Mouse (Mus musculus) yolk sac, embryonic 10.5 days (tissue): ENCODE results near the gene Pwwp2b.

Source experiments
- DNase-seq: peaks from one replicate; pipeline ENCODE4 v3.0.0-alpha.2; 2017; ENCODE audit warnings: low spot score

The Pwwp2b gene

GRCm38 (mm10) chr7:139265634-139266033, 17.4 kb downstream of the Pwwp2b start:
- DNase-seq: no peak

GRCm38 (mm10) chr7:139266431-139266830, 18.1 kb downstream of the Pwwp2b start:
- no peak for DNase-seq

- no peak for DNase-seq
Observed at GRCm38 (mm10) chr7:139266886-139267870, 18.9 kb downstream of the Pwwp2b start.

GRCm38 (mm10) chr7:139270738-139271137, 22.5 kb downstream of the Pwwp2b start:
- no peak for DNase-seq

GRCm38 (mm10) chr7:139271871-139272270, 23.6 kb downstream of the Pwwp2b start:
- DNase-seq: no peak

GRCm38 (mm10) chr7:139272639-139273396, 24.5 kb downstream of the Pwwp2b start:
- DNase-seq: peak; percentile 54

- DNase-seq: peak; percentile 61
Observed at GRCm38 (mm10) chr7:139273397-139273719, 25.1 kb downstream of the Pwwp2b start.

- no peak for DNase-seq
Observed at GRCm38 (mm10) chr7:139275586-139275985, 27.3 kb downstream of the Pwwp2b start.

- DNase-seq: no peak
Observed at GRCm38 (mm10) chr7:139276150-139276549, 27.9 kb downstream of the Pwwp2b start.

GRCm38 (mm10) chr7:139277536-139277935, 29.3 kb downstream of the Pwwp2b start:
- no peak for DNase-seq

- DNase-seq: no peak
Observed at GRCm38 (mm10) chr7:139279571-139279970, 31.3 kb downstream of the Pwwp2b start.

GRCm38 (mm10) chr7:139280044-139280443, 31.8 kb downstream of the Pwwp2b start:
- no peak for DNase-seq

- DNase-seq: no peak
Observed at GRCm38 (mm10) chr7:139281195-139281594, 32.9 kb downstream of the Pwwp2b start.

GRCm38 (mm10) chr7:139282037-139282436, 33.8 kb downstream of the Pwwp2b start:
- DNase-seq: no peak

- DNase-seq: no peak
Observed at GRCm38 (mm10) chr7:139285295-139285943, 37.1 kb downstream of the Pwwp2b start.

- no peak for DNase-seq
Observed at GRCm38 (mm10) chr7:139288540-139288939, 40.3 kb downstream of the Pwwp2b start.

- no peak for DNase-seq
Observed at GRCm38 (mm10) chr7:139293350-139293749, 45.1 kb downstream of the Pwwp2b start.

- no peak for DNase-seq
Observed at GRCm38 (mm10) chr7:139294076-139294475, 45.8 kb downstream of the Pwwp2b start.

GRCm38 (mm10) chr7:139295653-139296052, 47.4 kb downstream of the Pwwp2b start:
- DNase-seq: no peak

GRCm38 (mm10) chr7:139296552-139297100, 48.3 kb downstream of the Pwwp2b start:
- DNase-seq: no peak

GRCm38 (mm10) chr7:139298446-139298845, 50.2 kb downstream of the Pwwp2b start:
- DNase-seq: peak; percentile 45

GRCm38 (mm10) chr7:139299424-139299823, 51.1 kb downstream of the Pwwp2b start:
- peak; percentile 71 for DNase-seq
